Mouse (Mus musculus) layer of hippocampus, postnatal 36 days (tissue): ENCODE data around the gene Trak1. TPM values are rescaled to one million over a fixed set of nuclear protein-coding genes. Genes with fewer than 3 reads are reported as not detected.
"Not testable (repeated sequence)": the region's sequence is repeated elsewhere in the genome, so short reads cannot be mapped to it uniquely, and the experiment has no call there.

Source experiments
- DNase-seq, 2 experiments: peaks; one replicate each; pipeline ENCODE4 v3.0.0; 2022
- total RNA-seq, 2 experiments: library from RNA; stranded (reverse); gene quantifications; 2 replicates each; pipeline ENCODE4 v1.2.3; 2021

Trak1 gene
- total RNA-seq, 2 experiments from 2014 or later = 235 to 247 TPM

GRCm38 (mm10) chr9:121320433-121320832, 23.1 kb downstream of the Trak1 start:
- no peak for DNase-seq

- DNase-seq = no peak
Observed at GRCm38 (mm10) chr9:121321118-121321517, 23.8 kb downstream of the Trak1 start.

- DNase-seq = no peak
Observed at GRCm38 (mm10) chr9:121322034-121322433, 24.7 kb downstream of the Trak1 start.

GRCm38 (mm10) chr9:121328342-121328741, 31.0 kb downstream of the Trak1 start:
- not testable (repeated sequence) for DNase-seq

GRCm38 (mm10) chr9:121329181-121329580, 31.9 kb downstream of the Trak1 start:
- DNase-seq = no peak

GRCm38 (mm10) chr9:121330065-121330464, 32.8 kb downstream of the Trak1 start:
- DNase-seq = no peak

GRCm38 (mm10) chr9:121331438-121331837, 34.1 kb downstream of the Trak1 start:
- DNase-seq = no peak

GRCm38 (mm10) chr9:121331878-121332630, 34.8 kb downstream of the Trak1 start:
- DNase-seq = no peak

GRCm38 (mm10) chr9:121333559-121333958, 36.3 kb downstream of the Trak1 start:
- DNase-seq = no peak

- DNase-seq = no peak
Observed at GRCm38 (mm10) chr9:121334311-121334851, 37.1 kb downstream of the Trak1 start.

GRCm38 (mm10) chr9:121335568-121335967, 38.3 kb downstream of the Trak1 start:
- DNase-seq = no peak

GRCm38 (mm10) chr9:121336324-121336946, 39.1 kb downstream of the Trak1 start:
- no peak for DNase-seq

- DNase-seq = no peak
Observed at GRCm38 (mm10) chr9:121337216-121337937, 40.1 kb downstream of the Trak1 start.

- no peak for DNase-seq
Observed at GRCm38 (mm10) chr9:121337938-121338289, 40.6 kb downstream of the Trak1 start.

- no peak for DNase-seq
Observed at GRCm38 (mm10) chr9:121341832-121342231, 44.5 kb downstream of the Trak1 start.

GRCm38 (mm10) chr9:121342510-121343110, 45.3 kb downstream of the Trak1 start:
- DNase-seq = no peak

GRCm38 (mm10) chr9:121343122-121343876, 46.0 kb downstream of the Trak1 start:
- no peak for DNase-seq

GRCm38 (mm10) chr9:121344344-121344743, 47.0 kb downstream of the Trak1 start:
- no peak for DNase-seq

- DNase-seq = no peak
Observed at GRCm38 (mm10) chr9:121345427-121346130, 48.3 kb downstream of the Trak1 start.

- DNase-seq = no peak
Observed at GRCm38 (mm10) chr9:121346635-121347034, 49.3 kb downstream of the Trak1 start.

GRCm38 (mm10) chr9:121347981-121348380, 50.7 kb downstream of the Trak1 start:
- DNase-seq = no peak
